ENCODE assay signal across 32 mouse cellular contexts in genomic region chr19:59715086-59715485, GRCm38 (mm10).
"Had no signal": no experiment of that assay in that cellular context is flagged by ENCODE, and none has a peak within 500 bp of the region (broad histone marks: within the 10 kb centered on the region; RNA-seq: fewer than 3 reads in every experiment).

No protein-coding gene starts in this region.

- H3K4me2 ChIP-seq: limb, embryonic 12.5 days; limb, embryonic 13.5 days; limb, embryonic 15.5 days; liver, embryonic 11.5 days; liver, embryonic 12.5 days; liver, embryonic 13.5 days; liver, embryonic 15.5 days; lung, embryonic 14.5 days; lung, embryonic 15.5 days; midbrain, embryonic 11.5 days; midbrain, embryonic 12.5 days; midbrain, embryonic 13.5 days; midbrain, embryonic 15.5 days; neural tube, embryonic 12.5 days had no signal

- H3K4me1 ChIP-seq: limb, embryonic 15.5 days; liver, embryonic 12.5 days; liver, embryonic 13.5 days; liver, embryonic 15.5 days; lung, embryonic 15.5 days; megakaryocyte, embryonic 14.5 days; neural tube, embryonic 12.5 days had no signal

- H3K4me3 ChIP-seq: limb, embryonic 10.5 days; limb, embryonic 12.5 days; limb, embryonic 13.5 days; limb, embryonic 15.5 days; liver, embryonic 12.5 days; liver, embryonic 13.5 days; liver, embryonic 15.5 days; lung, embryonic 15.5 days; megakaryocyte, embryonic 14.5 days; midbrain, embryonic 10.5 days; midbrain, embryonic 12.5 days; midbrain, embryonic 13.5 days; midbrain, embryonic 15.5 days; myocyte; neural tube, embryonic 12.5 days had no signal

- H3K9me3 ChIP-seq: limb, embryonic 10.5 days; limb, embryonic 13.5 days; limb, embryonic 15.5 days; liver, embryonic 12.5 days; liver, embryonic 15.5 days; lung, embryonic 15.5 days; megakaryocyte, embryonic 14.5 days; midbrain, embryonic 10.5 days; midbrain, embryonic 12.5 days; midbrain, embryonic 13.5 days; midbrain, embryonic 15.5 days; neural tube, embryonic 12.5 days had no signal

- H3K9ac ChIP-seq: limb, embryonic 12.5 days; limb, embryonic 13.5 days; limb, embryonic 15.5 days; liver, embryonic 12.5 days; liver, embryonic 13.5 days; liver, embryonic 14.5 days; liver, embryonic 15.5 days; liver, postnatal 0 days; lung, embryonic 14.5 days; lung, embryonic 15.5 days; midbrain, embryonic 12.5 days; midbrain, embryonic 13.5 days; midbrain, embryonic 15.5 days; neural tube, embryonic 12.5 days had no signal

- ATAC-seq: liver, embryonic 12.5 days; liver, postnatal 0 days; lung, postnatal 0 days; midbrain, embryonic 13.5 days; midbrain, embryonic 15.5 days; midbrain, embryonic 16.5 days had no signal

- H3K27me3 ChIP-seq: liver, embryonic 12.5 days; liver, embryonic 13.5 days; liver, embryonic 15.5 days; megakaryocyte, embryonic 14.5 days; midbrain, embryonic 13.5 days; midbrain, embryonic 15.5 days had no signal

- DNase-seq: left cerebral cortex, postnatal 4 days; liver; liver, embryonic 13.5 days; liver, postnatal 0 days; lung, adult 18-20 months; lung, adult 2 months; lung, embryonic 14.5 days; lung, postnatal 10 days; lung, postnatal 14 days; lung, postnatal 36 days; lung, postnatal 4 days; midbrain, embryonic 14.5 days had no signal

- H3K36me3 ChIP-seq: limb, embryonic 10.5 days; limb, embryonic 12.5 days; limb, embryonic 13.5 days; limb, embryonic 15.5 days; liver, embryonic 12.5 days; liver, embryonic 13.5 days; liver, embryonic 15.5 days; lung, embryonic 15.5 days; midbrain, embryonic 10.5 days; midbrain, embryonic 12.5 days; midbrain, embryonic 13.5 days; midbrain, embryonic 15.5 days; neural tube, embryonic 12.5 days had no signal

- H3K27ac ChIP-seq: limb, embryonic 10.5 days; limb, embryonic 12.5 days; limb, embryonic 13.5 days; limb, embryonic 15.5 days; liver, embryonic 12.5 days; liver, embryonic 13.5 days; liver, embryonic 14.5 days; liver, embryonic 15.5 days; lung, embryonic 15.5 days; macrophage; midbrain, embryonic 10.5 days; midbrain, embryonic 12.5 days; midbrain, embryonic 13.5 days; midbrain, embryonic 15.5 days; neural tube, embryonic 12.5 days had no signal
